Mouse (Mus musculus): ENCODE data around the gene Edem3. TPM values are rescaled to one million over a fixed set of nuclear protein-coding genes. Genes with fewer than 3 reads are reported as not detected.

Edem3 gene
- total and polyA plus RNA-seq, 2 experiments from 2014 or later, result 6.6 to 16.5 TPM

GRCm38 (mm10) chr1:151717624-151718023 lies 37.5 kb upstream of the Edem3 start:
- H3K36me3 ChIP-seq (replicated peaks; ENCODE audit: control insufficient read depth, insufficient read depth, low read length), result peaks cover 21% of the 10 kb centered on the region
- 92% methylated on average over 5 of the region's 5 CpGs for WGBS

GRCm38 (mm10) chr1:151718575-151718974 lies 36.6 kb upstream of the Edem3 start:
- WGBS, result 68% methylated on average over 8 of the region's 8 CpGs
- H3K9ac ChIP-seq (replicated peaks; ENCODE audit: low read depth, low read length), result no peak overlapping the region
- DNase-seq (ENCODE audit: low spot score), result no peak

More at GRCm38 (mm10) chr1:151717624-151718023, 37.5 kb upstream of the Edem3 start:
- H3K27ac ChIP-seq (ENCODE audit: low read depth), result no peak overlapping the region
- H3K4me3 ChIP-seq (ENCODE audit: low read depth, low read length), result no peak overlapping the region
- TF ChIP-seq EP300 (IDR thresholded peaks at IDR 0.05; ENCODE audit: low read depth) (no peak), CTCF (IDR thresholded peaks at IDR 0.05; ENCODE audit: low read depth) (no peak)
- H3K27me3 ChIP-seq (ENCODE audit: control insufficient read depth, insufficient read depth, low read length), result no peaks in the 10 kb centered on the region
- H3K4me1 ChIP-seq (ENCODE audit: control insufficient read depth, insufficient read depth), result no peaks in the 10 kb centered on the region
- H3K4me2 ChIP-seq (ENCODE audit: low read depth, low read length), result no peak overlapping the region
- ATAC-seq (ENCODE audit: insufficient read depth, low read depth) (no peak), DNase-seq (ENCODE audit: low spot score) (no peak)
- H3K9ac ChIP-seq (replicated peaks; ENCODE audit: low read depth, low read length), result no peak overlapping the region
- no peaks in the 10 kb centered on the region for H3K9me3 ChIP-seq (replicated peaks; ENCODE audit: control insufficient read depth, low read length)

GRCm38 (mm10) chr1:151719911-151720310 lies 35.3 kb upstream of the Edem3 start:
- no peak for ATAC-seq (ENCODE audit: insufficient read depth, low read depth)
- peaks cover 21% of the 10 kb centered on the region for H3K36me3 ChIP-seq (replicated peaks; ENCODE audit: control insufficient read depth, insufficient read depth, low read length)
- H3K9me3 ChIP-seq (replicated peaks; ENCODE audit: control insufficient read depth, low read length), result no peaks in the 10 kb centered on the region
- 71% methylated on average over 5 of the region's 5 CpGs for WGBS
- H3K27me3 ChIP-seq (ENCODE audit: control insufficient read depth, insufficient read depth, low read length), result no peaks in the 10 kb centered on the region
- no peak overlapping the region for H3K4me3 ChIP-seq (ENCODE audit: low read depth, low read length)
- H3K27ac ChIP-seq (ENCODE audit: low read depth), result no peak overlapping the region
- TF ChIP-seq CTCF (IDR thresholded peaks at IDR 0.05; ENCODE audit: low read depth) (no peak), EP300 (IDR thresholded peaks at IDR 0.05; ENCODE audit: low read depth) (no peak)
- H3K4me2 ChIP-seq (ENCODE audit: low read depth, low read length), result no peak overlapping the region
- H3K4me1 ChIP-seq (ENCODE audit: control insufficient read depth, insufficient read depth), result no peaks in the 10 kb centered on the region
- DNase-seq (ENCODE audit: low spot score), result no peak
- H3K9ac ChIP-seq (replicated peaks; ENCODE audit: low read depth, low read length), result no peak overlapping the region

More at GRCm38 (mm10) chr1:151718575-151718974, 36.6 kb upstream of the Edem3 start:
- Histone ChIP-seq H3K27me3 (ENCODE audit: control insufficient read depth, insufficient read depth, low read length) (no peaks in the 10 kb centered on the region), H3K4me2 (ENCODE audit: low read depth, low read length) (no peak overlapping the region), H3K9me3 (replicated peaks; ENCODE audit: control insufficient read depth, low read length) (no peaks in the 10 kb centered on the region), H3K4me3 (ENCODE audit: low read depth, low read length) (no peak overlapping the region), H3K4me1 (ENCODE audit: control insufficient read depth, insufficient read depth) (no peaks in the 10 kb centered on the region), H3K36me3 (replicated peaks; ENCODE audit: control insufficient read depth, insufficient read depth, low read length) (peaks cover 21% of the 10 kb centered on the region), H3K27ac (ENCODE audit: low read depth) (no peak overlapping the region)
- no peak for TF ChIP-seq CTCF (IDR thresholded peaks at IDR 0.05; ENCODE audit: low read depth)
- no peak for TF ChIP-seq EP300 (IDR thresholded peaks at IDR 0.05; ENCODE audit: low read depth)
- no peak for ATAC-seq (ENCODE audit: insufficient read depth, low read depth)

DNA sequence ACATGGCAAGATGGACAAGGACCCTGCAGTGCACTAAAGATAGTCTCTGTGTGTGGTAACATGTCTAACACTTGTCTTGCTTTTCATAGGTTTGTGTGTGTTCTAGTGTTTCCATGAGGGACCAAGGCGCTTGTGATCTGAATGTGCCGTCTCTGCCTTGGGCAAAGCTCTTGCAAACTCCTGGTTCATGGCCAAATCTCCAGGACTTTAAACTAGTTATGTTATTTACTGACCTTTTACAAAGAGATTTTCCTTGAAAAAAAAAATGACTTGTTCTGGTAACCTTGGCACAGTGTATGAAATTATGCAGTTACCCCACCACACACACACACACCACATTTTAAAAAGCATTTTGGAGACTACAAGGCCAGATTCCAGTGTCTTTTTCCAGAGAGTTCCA lies 34.6 kb upstream of the Edem3 start:
- Histone ChIP-seq H3K4me3 (ENCODE audit: low read depth, low read length) (no peak overlapping the region), H3K27me3 (ENCODE audit: control insufficient read depth, insufficient read depth, low read length) (no peaks in the 10 kb centered on the region), H3K4me2 (ENCODE audit: low read depth, low read length) (no peak overlapping the region), H3K4me1 (ENCODE audit: control insufficient read depth, insufficient read depth) (no peaks in the 10 kb centered on the region), H3K27ac (ENCODE audit: low read depth) (no peak overlapping the region), H3K36me3 (replicated peaks; ENCODE audit: control insufficient read depth, insufficient read depth, low read length) (peaks cover 21% of the 10 kb centered on the region), H3K9ac (replicated peaks; ENCODE audit: low read depth, low read length) (no peak overlapping the region), H3K9me3 (replicated peaks; ENCODE audit: control insufficient read depth, low read length) (no peaks in the 10 kb centered on the region)
- DNase-seq (ENCODE audit: low spot score) (no peak), ATAC-seq (ENCODE audit: insufficient read depth, low read depth) (no peak)
- TF ChIP-seq EP300 (IDR thresholded peaks at IDR 0.05; ENCODE audit: low read depth), result no peak
- TF ChIP-seq CTCF (IDR thresholded peaks at IDR 0.05; ENCODE audit: low read depth), result no peak
- WGBS, result 73% methylated on average over 2 of the region's 2 CpGs

- TF ChIP-seq EP300 (IDR thresholded peaks at IDR 0.05; ENCODE audit: low read depth) (no peak), CTCF (IDR thresholded peaks at IDR 0.05; ENCODE audit: low read depth) (no peak)
- Histone ChIP-seq H3K27ac (ENCODE audit: low read depth) (no peak overlapping the region), H3K36me3 (replicated peaks; ENCODE audit: control insufficient read depth, insufficient read depth, low read length) (peaks cover 21% of the 10 kb centered on the region), H3K27me3 (ENCODE audit: control insufficient read depth, insufficient read depth, low read length) (no peaks in the 10 kb centered on the region), H3K4me1 (ENCODE audit: control insufficient read depth, insufficient read depth) (no peaks in the 10 kb centered on the region), H3K9me3 (replicated peaks; ENCODE audit: control insufficient read depth, low read length) (no peaks in the 10 kb centered on the region), H3K9ac (replicated peaks; ENCODE audit: low read depth, low read length) (no peak overlapping the region), H3K4me2 (ENCODE audit: low read depth, low read length) (no peak overlapping the region), H3K4me3 (ENCODE audit: low read depth, low read length) (no peak overlapping the region)
- WGBS, result 69% methylated on average over 10 of the region's 10 CpGs
- no peak for DNase-seq (ENCODE audit: low spot score)
- ATAC-seq (ENCODE audit: insufficient read depth, low read depth), result no peak
These were observed 33.7 kb upstream of the Edem3 start for GRCm38 (mm10) chr1:151721357-151721983.

GRCm38 (mm10) chr1:151723771-151724170 lies 31.4 kb upstream of the Edem3 start:
- 79% methylated on average over 4 of the region's 4 CpGs for WGBS
- Histone ChIP-seq H3K4me1 (ENCODE audit: control insufficient read depth, insufficient read depth) (no peaks in the 10 kb centered on the region), H3K36me3 (replicated peaks; ENCODE audit: control insufficient read depth, insufficient read depth, low read length) (0 out of 2 replicates have a peak, but pooled peaks cover 3% of the 10 kb centered on the region), H3K9ac (replicated peaks; ENCODE audit: low read depth, low read length) (no peak overlapping the region), H3K4me2 (ENCODE audit: low read depth, low read length) (no peak overlapping the region), H3K9me3 (replicated peaks; ENCODE audit: control insufficient read depth, low read length) (no peaks in the 10 kb centered on the region), H3K4me3 (ENCODE audit: low read depth, low read length) (no peak overlapping the region), H3K27me3 (ENCODE audit: control insufficient read depth, insufficient read depth, low read length) (no peaks in the 10 kb centered on the region), H3K27ac (ENCODE audit: low read depth) (no peak overlapping the region)
- ATAC-seq (ENCODE audit: insufficient read depth, low read depth), result no peak
- no peak for DNase-seq (ENCODE audit: low spot score)
- TF ChIP-seq EP300 (IDR thresholded peaks at IDR 0.05; ENCODE audit: low read depth) (no peak), CTCF (IDR thresholded peaks at IDR 0.05; ENCODE audit: low read depth) (no peak)

Measured in heart, postnatal 0 days (tissue).